Mouse (Mus musculus): ENCODE data around the gene Gm19935. TPM values are rescaled to one million over a fixed set of nuclear protein-coding genes. Genes with fewer than 3 reads are reported as not detected.

The Gm19935 gene
- polyA plus RNA-seq, 1 experiment from 2014 or later = not detected

DNA sequence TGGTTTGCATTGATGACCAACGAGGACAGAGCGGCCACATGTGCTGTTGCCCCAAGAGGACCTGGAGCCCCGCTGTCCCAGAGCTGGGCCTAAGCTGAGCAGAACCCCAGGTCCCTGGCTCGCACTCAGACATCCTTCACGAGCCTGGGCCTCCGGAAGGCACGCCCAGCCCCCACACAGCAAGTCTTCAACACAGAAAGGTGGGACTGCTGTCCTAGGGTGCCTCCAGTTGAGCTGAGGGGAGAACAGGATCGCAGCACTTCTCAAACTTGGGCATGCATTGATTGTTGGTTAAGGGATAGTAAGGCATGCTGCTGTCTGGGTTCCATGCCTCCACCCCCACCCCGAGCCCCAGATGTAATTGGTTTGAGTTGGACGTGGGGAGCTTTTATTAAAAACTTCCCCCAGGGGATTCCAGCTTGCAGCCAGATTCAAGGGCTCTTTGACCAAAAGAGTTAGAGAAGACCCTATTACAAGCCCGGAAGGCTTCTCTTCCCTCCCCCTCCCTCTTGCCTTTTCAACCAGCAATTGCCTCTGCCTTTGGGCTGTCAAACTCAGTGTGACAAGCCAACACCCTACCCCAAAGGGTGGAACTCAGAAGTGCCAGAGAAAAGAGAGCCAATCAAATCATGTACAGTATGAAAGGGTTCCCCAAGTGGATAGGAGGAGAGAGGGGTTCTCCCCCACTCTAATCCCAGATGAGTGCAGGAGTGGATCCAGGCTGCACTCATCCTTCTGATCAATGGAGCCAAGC lies 12.0 kb upstream of the Gm19935 start:
- H3K4me1 ChIP-seq (replicated peaks) = peaks cover 24% of the 10 kb centered on the region
- H3K4me3 ChIP-seq = peak overlapping the region; percentile 59
- H3K27me3 ChIP-seq = no peaks in the 10 kb centered on the region
- peak overlapping the region; percentile 45 for H3K27ac ChIP-seq
- WGBS = 5% methylated on average over 11 of the region's 11 CpGs
- no peaks in the 10 kb centered on the region for H3K9me3 ChIP-seq (replicated peaks)
- ATAC-seq (replicated peaks; ENCODE audit: insufficient number of reproducible peaks, insufficient read depth, low FRiP score, low read depth) = peak; percentile 52
- H3K36me3 ChIP-seq = no peaks in the 10 kb centered on the region
- peak overlapping the region; percentile 69 for H3K9ac ChIP-seq
- peak overlapping the region; percentile 95 for H3K4me2 ChIP-seq

DNA sequence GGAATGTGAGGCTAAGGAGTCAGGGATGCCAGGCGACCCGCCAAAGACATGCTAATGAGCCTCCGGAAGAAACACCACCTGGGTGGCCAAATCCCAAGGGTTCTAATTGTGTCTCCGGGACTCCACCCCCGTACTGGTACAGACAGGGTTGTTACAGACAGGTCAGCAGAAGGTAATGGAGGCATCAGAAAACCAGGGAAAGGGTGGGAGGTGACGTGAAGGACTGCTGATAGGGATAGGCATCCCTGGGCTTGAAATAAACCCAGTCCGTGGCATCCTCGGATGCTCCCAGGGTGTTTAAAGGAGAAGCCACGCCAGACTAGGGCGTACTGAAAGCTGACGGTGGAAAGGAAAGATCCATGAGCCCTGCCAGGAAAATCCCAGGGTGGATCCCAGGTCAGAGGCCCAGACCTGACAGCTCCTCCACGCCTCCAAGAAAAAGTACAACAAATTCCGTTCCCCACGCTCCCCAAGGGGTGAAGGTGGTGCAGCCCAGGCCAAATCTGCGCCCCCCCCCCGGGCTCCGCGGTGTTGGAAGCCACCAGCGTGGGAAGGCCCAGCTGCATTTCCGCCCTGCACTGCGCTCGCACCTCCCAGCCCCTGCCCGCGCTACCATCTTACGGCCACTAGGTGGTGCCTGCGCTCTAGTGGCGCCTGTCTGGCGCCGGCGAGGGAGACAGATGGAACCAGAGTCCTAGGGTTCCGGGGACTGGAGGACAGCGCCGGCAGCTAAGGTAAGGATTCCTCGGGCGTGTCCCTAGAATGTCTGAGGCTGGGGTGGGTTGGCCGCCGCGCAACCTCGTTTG lies 11.2 kb upstream of the Gm19935 start, which contains the start of gene Chd9:
Gene Chd9 (plus strand): TSS at position 172 of the 806 bp plus-strand sequence.
- no peaks in the 10 kb centered on the region for H3K27me3 ChIP-seq
- WGBS = 2% methylated on average over 39 of the region's 39 CpGs
- H3K36me3 ChIP-seq = no peaks in the 10 kb centered on the region
- ATAC-seq (replicated peaks; ENCODE audit: insufficient number of reproducible peaks, insufficient read depth, low FRiP score, low read depth) = peak; percentile 89
- peak within 1 kb of the TSS; percentile 64 for H3K27ac ChIP-seq
- H3K4me2 ChIP-seq = peak within 1 kb of the TSS; percentile 95
- peaks cover 21% of the 10 kb centered on the region for H3K4me1 ChIP-seq (replicated peaks)
- H3K9me3 ChIP-seq (replicated peaks) = no peaks in the 10 kb centered on the region
- peak within 1 kb of the TSS; percentile 59 for H3K4me3 ChIP-seq
- H3K9ac ChIP-seq = peak within 1 kb of the TSS; percentile 69

DNA sequence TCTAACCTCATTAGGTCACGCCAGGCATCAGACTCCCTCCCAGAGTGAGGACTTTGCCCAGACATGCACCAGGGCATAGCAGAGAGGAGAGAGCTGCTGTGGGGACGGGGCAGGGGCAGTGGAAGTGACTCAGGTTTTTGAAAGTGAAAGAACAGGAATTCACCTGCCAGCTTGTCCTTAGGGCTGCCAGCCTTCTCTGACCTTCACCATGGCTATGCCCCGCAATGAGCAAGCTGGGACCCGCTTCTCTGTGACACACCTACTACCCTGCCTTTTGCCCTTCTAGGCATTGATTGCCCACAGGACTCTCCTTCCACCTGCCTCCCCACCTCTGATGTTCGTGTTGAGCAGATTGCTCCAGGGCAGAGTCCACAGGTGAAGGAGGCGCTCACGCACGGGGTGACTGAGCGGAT lies 8.3 kb upstream of the Gm19935 start:
- Histone ChIP-seq H3K9ac (no peak overlapping the region), H3K4me3 (no peak overlapping the region), H3K9me3 (replicated peaks) (no peaks in the 10 kb centered on the region), H3K4me2 (no peak overlapping the region), H3K36me3 (no peaks in the 10 kb centered on the region), H3K27ac (no peak overlapping the region), H3K4me1 (replicated peaks) (peaks cover 19% of the 10 kb centered on the region), H3K27me3 (no peaks in the 10 kb centered on the region)
- 81% methylated on average over 9 of the region's 9 CpGs for WGBS
- ATAC-seq (replicated peaks; ENCODE audit: insufficient number of reproducible peaks, insufficient read depth, low FRiP score, low read depth) = no peak

DNA sequence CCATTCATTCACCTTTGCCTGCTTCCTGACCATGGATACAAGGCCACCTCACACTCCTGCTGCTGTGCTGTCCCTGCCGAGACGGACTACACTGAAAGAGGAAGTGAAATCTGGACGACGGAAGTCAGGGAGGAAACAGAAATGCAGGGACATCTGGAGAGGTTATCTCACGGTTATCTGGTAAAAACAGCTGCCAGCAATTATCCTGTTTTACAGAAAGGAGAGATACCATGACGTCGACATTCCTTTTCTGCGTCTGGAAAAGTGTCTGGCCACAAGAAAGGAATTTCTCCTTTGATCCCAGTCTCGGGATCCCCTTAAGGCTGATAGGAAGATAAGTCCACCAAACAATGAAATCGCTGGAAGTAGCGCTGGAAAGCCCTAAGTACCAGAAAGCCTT lies 5.2 kb upstream of the Gm19935 start:
- WGBS = 13% methylated on average over 11 of the region's 11 CpGs
- Histone ChIP-seq H3K4me2 (no peak overlapping the region), H3K4me1 (replicated peaks) (no peaks in the 10 kb centered on the region), H3K27me3 (no peaks in the 10 kb centered on the region), H3K9me3 (replicated peaks) (no peaks in the 10 kb centered on the region), H3K9ac (no peak overlapping the region), H3K27ac (no peak overlapping the region), H3K36me3 (no peaks in the 10 kb centered on the region), H3K4me3 (no peak overlapping the region)
- no peak for ATAC-seq (replicated peaks; ENCODE audit: insufficient number of reproducible peaks, insufficient read depth, low FRiP score, low read depth)

DNA sequence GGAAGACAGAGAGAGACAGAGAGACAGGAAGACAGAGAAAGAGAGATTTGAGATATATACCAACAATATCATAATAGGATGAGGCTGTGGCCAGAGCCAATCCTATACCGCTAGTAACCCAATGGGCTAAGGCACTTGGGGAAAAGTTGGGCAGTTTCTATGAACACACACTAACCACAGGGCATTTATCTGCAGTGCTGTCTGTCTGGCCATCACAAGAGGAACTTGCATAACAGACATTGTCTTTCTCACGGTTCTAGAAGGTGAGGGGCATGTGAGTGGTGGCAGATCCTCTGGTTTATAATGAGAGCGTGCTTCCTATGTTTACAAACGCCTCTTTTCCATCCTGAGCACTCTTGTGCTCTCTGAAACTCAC lies 3.1 kb upstream of the Gm19935 start:
- 71% methylated on average over 4 of the region's 4 CpGs for WGBS
- no peak overlapping the region for H3K9ac ChIP-seq
- H3K4me2 ChIP-seq = no peak overlapping the region
- H3K36me3 ChIP-seq = no peaks in the 10 kb centered on the region
- no peak overlapping the region for H3K4me3 ChIP-seq
- no peaks in the 10 kb centered on the region for H3K9me3 ChIP-seq (replicated peaks)
- H3K27ac ChIP-seq = no peak overlapping the region
- ATAC-seq (replicated peaks; ENCODE audit: insufficient number of reproducible peaks, insufficient read depth, low FRiP score, low read depth) = no peak
- no peaks in the 10 kb centered on the region for H3K27me3 ChIP-seq
- no peaks in the 10 kb centered on the region for H3K4me1 ChIP-seq (replicated peaks)

DNA sequence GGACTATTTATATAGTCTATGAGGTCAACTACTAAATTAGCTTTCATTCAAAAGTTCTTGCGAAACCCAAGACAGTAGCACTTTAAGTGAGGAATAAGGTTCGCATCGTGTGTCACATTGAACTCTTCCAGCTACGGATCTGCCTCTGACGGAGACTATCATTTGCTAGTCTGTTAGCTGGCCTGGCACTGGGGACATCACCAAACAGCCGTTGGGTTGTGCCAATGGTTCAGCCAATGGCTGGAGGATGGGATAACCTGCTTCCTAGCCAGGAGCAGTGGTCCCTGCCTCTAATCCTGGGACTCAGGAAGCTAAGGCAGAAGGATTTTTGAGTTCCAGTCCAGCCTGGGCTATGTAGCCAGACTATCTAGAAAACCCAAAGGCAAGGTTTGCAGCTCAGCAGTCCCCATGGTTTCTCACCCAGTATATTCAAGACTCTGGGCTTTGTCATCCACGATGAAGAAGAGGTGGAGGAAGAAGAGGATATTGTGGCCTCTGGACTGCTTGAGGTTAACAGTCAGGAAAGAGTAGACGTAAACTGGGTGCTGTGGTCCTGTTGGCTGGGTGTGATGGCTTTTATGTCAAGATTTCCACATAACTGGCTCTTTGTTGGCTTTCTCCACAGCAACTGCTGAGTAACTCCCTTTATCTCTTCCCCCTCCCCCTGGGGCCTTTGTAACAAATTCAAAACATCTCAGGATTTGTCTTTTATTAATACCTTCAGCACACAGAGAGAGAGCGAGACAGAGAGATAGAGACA lies 2.5 kb upstream of the Gm19935 start:
- no peak for ATAC-seq (replicated peaks; ENCODE audit: insufficient number of reproducible peaks, insufficient read depth, low FRiP score, low read depth)
- no peak overlapping the region for H3K4me2 ChIP-seq
- H3K36me3 ChIP-seq = no peaks in the 10 kb centered on the region
- 82% methylated on average over 9 of the region's 9 CpGs for WGBS
- H3K9me3 ChIP-seq (replicated peaks) = no peaks in the 10 kb centered on the region
- H3K27ac ChIP-seq = no peak overlapping the region
- no peaks in the 10 kb centered on the region for H3K27me3 ChIP-seq
- no peak overlapping the region for H3K4me3 ChIP-seq
- H3K4me1 ChIP-seq (replicated peaks) = no peaks in the 10 kb centered on the region
- no peak overlapping the region for H3K9ac ChIP-seq

DNA sequence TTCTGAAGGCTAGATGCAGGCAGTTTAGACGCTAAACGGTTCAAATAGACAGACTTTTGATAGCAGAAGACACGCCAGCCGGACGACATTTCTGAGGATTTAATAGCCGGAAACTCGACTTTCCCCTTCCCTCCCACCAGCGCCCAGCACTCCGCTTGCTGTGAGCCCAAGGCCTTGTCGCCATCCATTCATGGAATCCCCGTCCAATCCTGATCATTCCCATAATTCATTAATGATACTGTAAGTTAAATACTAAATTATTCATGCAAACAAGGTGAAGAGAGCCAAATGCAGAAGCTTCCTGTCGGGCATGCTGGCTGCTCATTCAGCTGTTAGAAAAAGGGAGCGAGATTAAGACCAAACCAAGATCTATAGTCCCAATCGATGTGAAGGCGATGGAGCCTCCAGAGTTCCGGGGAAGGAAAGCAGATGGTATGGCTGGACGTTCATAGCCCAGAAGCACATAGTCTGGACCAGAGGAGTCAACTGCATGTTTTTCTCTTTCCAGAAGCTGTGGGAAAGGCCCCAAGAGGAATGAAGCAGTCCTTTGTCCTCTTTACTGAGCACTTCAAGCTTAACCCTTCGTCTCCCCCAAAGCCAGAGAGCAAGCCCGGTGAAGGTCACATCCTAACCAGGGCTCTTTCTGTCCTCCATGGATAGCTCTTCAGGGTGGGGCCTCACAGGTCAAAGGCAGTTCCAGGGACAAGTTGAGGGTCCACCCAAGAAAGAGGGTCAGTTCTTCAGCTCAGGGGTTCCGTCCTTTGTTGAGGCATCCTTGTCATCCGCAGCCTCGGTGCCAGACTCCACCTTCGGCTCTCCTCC lies 921 bp downstream of the Gm19935 start:
- 78% methylated on average over 23 of the region's 23 CpGs for WGBS
- ATAC-seq (replicated peaks; ENCODE audit: insufficient number of reproducible peaks, insufficient read depth, low FRiP score, low read depth) = no peak
- H3K9me3 ChIP-seq (replicated peaks) = no peaks in the 10 kb centered on the region
- no peak overlapping the region for H3K4me2 ChIP-seq
- no peak overlapping the region for H3K27ac ChIP-seq
- no peaks in the 10 kb centered on the region for H3K27me3 ChIP-seq
- no peaks in the 10 kb centered on the region for H3K36me3 ChIP-seq
- H3K4me3 ChIP-seq = no peak overlapping the region
- H3K9ac ChIP-seq = no peak overlapping the region
- H3K4me1 ChIP-seq (replicated peaks) = no peaks in the 10 kb centered on the region

DNA sequence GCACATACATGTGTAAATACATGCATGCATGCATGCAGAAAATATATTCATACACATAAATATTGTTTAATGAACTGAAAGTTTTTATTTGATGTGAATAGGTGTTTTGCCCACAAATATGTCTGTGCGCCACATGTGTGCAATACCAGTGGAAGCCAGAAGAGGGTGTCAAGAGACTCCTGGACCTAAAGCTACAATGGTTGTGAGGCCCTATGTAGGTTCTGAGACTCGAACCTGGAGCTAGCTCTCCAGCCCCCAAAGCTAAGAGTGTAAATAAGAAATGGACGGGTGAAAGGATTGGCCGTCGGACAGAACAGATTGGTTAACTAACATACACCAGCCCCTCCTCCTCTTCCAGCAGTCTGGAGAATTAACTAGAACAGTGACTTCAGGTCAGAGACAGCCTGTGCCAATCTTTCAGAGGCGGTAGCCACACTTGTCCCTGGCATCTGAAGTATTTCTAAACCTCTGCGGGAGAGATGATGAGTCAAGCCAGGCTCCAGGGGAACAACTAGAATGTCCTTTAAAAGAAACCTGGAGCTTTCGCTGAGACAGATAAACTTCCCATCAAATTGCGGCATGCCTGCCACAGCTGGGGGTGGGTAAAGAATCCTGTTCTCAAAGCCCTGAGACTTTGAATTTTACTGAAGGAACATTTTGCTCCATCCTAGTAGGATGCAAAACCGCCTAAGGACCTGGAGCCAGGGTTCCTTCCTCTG lies 3.4 kb downstream of the Gm19935 start:
- no peak overlapping the region for H3K4me2 ChIP-seq
- no peak for ATAC-seq (replicated peaks; ENCODE audit: insufficient number of reproducible peaks, insufficient read depth, low FRiP score, low read depth)
- 67% methylated on average over 10 of the region's 10 CpGs for whole genome bisulfite sequencing
- H3K36me3 ChIP-seq = no peaks in the 10 kb centered on the region
- no peak overlapping the region for H3K4me3 ChIP-seq
- H3K9ac ChIP-seq = no peak overlapping the region
- H3K9me3 ChIP-seq (replicated peaks) = no peaks in the 10 kb centered on the region
- no peaks in the 10 kb centered on the region for H3K4me1 ChIP-seq (replicated peaks)
- H3K27ac ChIP-seq = no peak overlapping the region
- no peaks in the 10 kb centered on the region for H3K27me3 ChIP-seq

DNA sequence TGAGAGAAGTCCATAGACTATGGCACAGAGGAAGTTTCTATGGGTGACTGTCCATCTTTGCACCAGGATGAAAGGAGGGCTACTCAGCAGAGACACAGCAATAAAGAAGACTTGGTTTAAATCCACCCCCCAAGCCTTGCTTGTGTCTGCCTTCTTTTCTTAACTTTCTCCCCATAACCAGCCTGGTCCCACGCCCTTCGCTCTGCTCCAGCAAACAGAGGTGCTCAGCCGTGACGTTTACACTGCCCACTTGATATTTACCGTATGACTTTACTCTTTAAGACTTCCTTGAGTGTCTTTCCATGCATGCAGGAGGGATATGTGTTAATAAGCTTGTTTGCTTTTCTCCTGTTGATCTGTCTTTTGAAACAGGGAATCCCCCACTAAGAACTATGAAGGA lies 17.7 kb downstream of the Gm19935 start:
- peaks cover 6% of the 10 kb centered on the region; the same call in 1 of the 2 replicates for H3K9me3 ChIP-seq (replicated peaks)
- no peak for ATAC-seq (replicated peaks; ENCODE audit: insufficient number of reproducible peaks, insufficient read depth, low FRiP score, low read depth)
- WGBS = 91% methylated on average over 5 of the region's 5 CpGs

More for the DNA sequence above, 17.7 kb downstream of the Gm19935 start:
- Histone ChIP-seq H3K27ac (no peak overlapping the region), H3K9ac (no peak overlapping the region), H3K4me2 (no peak overlapping the region), H3K36me3 (no peaks in the 10 kb centered on the region), H3K4me3 (no peak overlapping the region), H3K27me3 (no peaks in the 10 kb centered on the region), H3K4me1 (replicated peaks) (peaks cover 9% of the 10 kb centered on the region)
